Mouse (Mus musculus): ENCODE data around the gene Ifnk.

The Ifnk gene

GRCm38 (mm10) chr4:35189794-35190193 lies 37.9 kb downstream of the Ifnk start:
- DNase-seq (ENCODE audit: low read depth): no peak

- DNase-seq (ENCODE audit: low read depth): peak; percentile 51
Measured at GRCm38 (mm10) chr4:35192725-35193124, 40.9 kb downstream of the Ifnk start.

DNA sequence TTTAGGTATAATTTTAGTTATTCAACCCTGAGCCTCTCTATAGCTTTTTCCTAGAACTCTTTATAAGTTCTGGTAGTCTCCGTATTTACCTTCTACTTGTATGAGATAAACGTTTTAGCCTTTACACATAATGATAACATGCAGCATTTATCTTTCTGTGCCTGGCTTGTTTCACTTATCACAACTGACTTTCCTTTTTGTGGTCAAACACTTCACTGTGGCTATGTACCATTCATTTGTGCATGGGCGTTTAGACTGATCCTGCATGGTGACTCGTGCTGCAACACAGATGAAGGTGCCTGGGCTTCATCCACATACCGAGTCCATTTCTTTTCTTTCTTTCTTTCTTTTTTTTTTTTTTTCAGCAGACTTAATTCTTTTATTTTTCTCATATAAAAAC lies 49.8 kb downstream of the Ifnk start:
- DNase-seq (ENCODE audit: low read depth): no peak

Data from naive thymus-derived CD4-positive, alpha-beta T cell, adult 2 months (primary cell).